Mouse (Mus musculus) limb, embryonic 12.5 days (tissue): Measurements from ENCODE around the gene Ttll11. TPM values are rescaled to one million over a fixed set of nuclear protein-coding genes. Genes with fewer than 3 reads are reported as not detected.
A peak's percentile ranks its signal among the peaks of the same experiment; 100 is the strongest.

Source experiments
- ATAC-seq: fragments of 200-750 bp; cut with Nextera tagmentation; 2 replicates; pipeline ENCODE4 v1.8.0; 2017; ENCODE audit warnings: low read depth, moderate TSS enrichment; ENCODE audit not compliant: insufficient number of reproducible peaks, insufficient read depth, low FRiP score, low TSS enrichment
- H3K27ac ChIP-seq: fragments of 300-500 bp; sonication (generic); 2 replicates; pipeline ENCODE4 v1.5.1; 2016; ENCODE audit warnings: mild to moderate bottlenecking, moderate library complexity
- H3K27me3 ChIP-seq: fragments of 300-500 bp; sonication (generic); 2 replicates; pipeline ENCODE4 v1.6.1; 2016; ENCODE audit warnings: mild to moderate bottlenecking, moderate library complexity
- H3K36me3 ChIP-seq: fragments of 300-500 bp; sonication (generic); 2 replicates; pipeline ENCODE4 v1.6.1; 2016; ENCODE audit warnings: mild to moderate bottlenecking, moderate library complexity
- H3K4me1 ChIP-seq: fragments of 300-500 bp; sonication (generic); replicated peaks from 2 replicates; pipeline ENCODE4 v1.6.1; 2016
- H3K4me2 ChIP-seq: fragments of 300-500 bp; sonication (generic); 2 replicates; pipeline ENCODE4 v1.6.1; 2016; ENCODE audit warnings: mild to moderate bottlenecking, moderate library complexity
- H3K4me3 ChIP-seq: fragments of 300-500 bp; sonication (generic); replicated peaks from 2 replicates; pipeline ENCODE4 v1.5.1; 2016; ENCODE audit warnings: mild to moderate bottlenecking
- H3K9ac ChIP-seq: fragments of 300-500 bp; sonication (generic); replicated peaks from 2 replicates; pipeline ENCODE4 v1.6.1; 2016; ENCODE audit warnings: mild to moderate bottlenecking, moderate library complexity
- H3K9me3 ChIP-seq: fragments of 300-500 bp; sonication (generic); 2 replicates; pipeline ENCODE4 v1.6.1; 2016; ENCODE audit warnings: mild to moderate bottlenecking, moderate library complexity
- WGBS: fragments of 180-500 bp; shearing (Covaris S2); methylation state at CpG from one replicate; pipeline ENCODE4 v1.1.7; 2016; 5-methylcytosine and 5-hydroxymethylcytosine counted together
- polyA plus RNA-seq: library from polyadenylated mRNA; unstranded; fragments of >200 nt; fragmentation: Nextera tagmentation; extraction: Ambion mirVana; gene quantifications from 2 replicates; pipeline ENCODE4 v1.2.1, GENCODE M21; 2016

Gene Ttll11
- polyA plus RNA-seq, 1 experiment from 2014 or later = 1.3 TPM

- Histone ChIP-seq H3K9ac (no peak overlapping the region), H3K9me3 (no peaks in the 10 kb centered on the region), H3K27me3 (peaks cover 27% of the 10 kb centered on the region), H3K36me3 (no peaks in the 10 kb centered on the region), H3K4me3 (no peak overlapping the region), H3K4me2 (no peak overlapping the region), H3K27ac (no peak overlapping the region), H3K4me1 (no peaks in the 10 kb centered on the region)
- 90% methylated on average over 5 of the region's 5 CpGs for WGBS
- ATAC-seq = no peak
Measured at GRCm38 (mm10) chr2:35998416-35998815, 18.7 kb upstream of the Ttll11 start.

GRCm38 (mm10) chr2:35996753-35997152 lies 17.0 kb upstream of the Ttll11 start:
- 87% methylated on average over 2 of the region's 2 CpGs for WGBS
- no peak overlapping the region for H3K4me3 ChIP-seq
- no peaks in the 10 kb centered on the region for H3K36me3 ChIP-seq
- no peak overlapping the region for H3K9ac ChIP-seq
- H3K27me3 ChIP-seq = peaks cover 14% of the 10 kb centered on the region; the same call in 1 of the 2 replicates
- H3K9me3 ChIP-seq = no peaks in the 10 kb centered on the region
- H3K27ac ChIP-seq = no peak overlapping the region
- no peak overlapping the region for H3K4me2 ChIP-seq
- H3K4me1 ChIP-seq = no peaks in the 10 kb centered on the region
- ATAC-seq = no peak

GRCm38 (mm10) chr2:35994303-35994702 lies 14.6 kb upstream of the Ttll11 start:
- Histone ChIP-seq H3K27me3 (peaks cover 14% of the 10 kb centered on the region; the same call in 1 of the 2 replicates), H3K4me3 (no peak overlapping the region), H3K27ac (no peak overlapping the region), H3K4me2 (no peak overlapping the region), H3K9me3 (no peaks in the 10 kb centered on the region), H3K9ac (no peak overlapping the region), H3K4me1 (no peaks in the 10 kb centered on the region), H3K36me3 (no peaks in the 10 kb centered on the region)
- ATAC-seq = no peak
- WGBS = 83% methylated on average over 6 of the region's 6 CpGs

- H3K4me1 ChIP-seq = no peaks in the 10 kb centered on the region
- no peaks in the 10 kb centered on the region for H3K36me3 ChIP-seq
- no peak overlapping the region for H3K27ac ChIP-seq
- H3K4me2 ChIP-seq = no peak overlapping the region
- no peak overlapping the region for H3K9ac ChIP-seq
- no peak for ATAC-seq
- H3K9me3 ChIP-seq = no peaks in the 10 kb centered on the region
- peaks cover 14% of the 10 kb centered on the region; the same call in 1 of the 2 replicates for H3K27me3 ChIP-seq
- 74% methylated on average over 2 of the region's 2 CpGs for WGBS
- no peak overlapping the region for H3K4me3 ChIP-seq
Measured at GRCm38 (mm10) chr2:35993481-35993880, 13.8 kb upstream of the Ttll11 start.

GRCm38 (mm10) chr2:35992259-35992658 lies 12.5 kb upstream of the Ttll11 start:
- Histone ChIP-seq H3K9me3 (no peaks in the 10 kb centered on the region), H3K27ac (no peak overlapping the region), H3K27me3 (peaks cover 22% of the 10 kb centered on the region; the same call in 1 of the 2 replicates), H3K4me2 (no peak overlapping the region), H3K4me1 (no peaks in the 10 kb centered on the region), H3K9ac (no peak overlapping the region), H3K36me3 (no peaks in the 10 kb centered on the region), H3K4me3 (no peak overlapping the region)
- WGBS = 82% methylated on average over 3 of the region's 3 CpGs
- no peak for ATAC-seq

GRCm38 (mm10) chr2:35983869-35984268 lies 4.2 kb upstream of the Ttll11 start:
- Histone ChIP-seq H3K4me2 (no peak overlapping the region), H3K36me3 (no peaks in the 10 kb centered on the region), H3K27me3 (peaks cover 27% of the 10 kb centered on the region), H3K9me3 (no peaks in the 10 kb centered on the region), H3K27ac (no peak overlapping the region), H3K4me1 (peaks cover 3% of the 10 kb centered on the region; the same call in 1 of the 2 replicates), H3K4me3 (no peak overlapping the region), H3K9ac (no peak overlapping the region)
- no peak for ATAC-seq
- 2% methylated on average over 7 of the region's 7 CpGs for WGBS

- 82% methylated on average over 3 of the region's 3 CpGs for WGBS
- H3K4me1 ChIP-seq = peaks cover 17% of the 10 kb centered on the region
Measured at GRCm38 (mm10) chr2:35981872-35982271, 2.2 kb upstream of the Ttll11 start.

GRCm38 (mm10) chr2:35978941-35979643 lies 621 bp downstream of the Ttll11 start:
- 0 out of 2 replicates have a peak overlapping the region, but pooled peaks have one; percentile 45 for H3K27ac ChIP-seq
- H3K4me2 ChIP-seq = peak overlapping the region; percentile 94
- H3K4me3 ChIP-seq = peak overlapping the region; percentile 91
- ATAC-seq = peak; percentile 53; the same call in 1 of the 2 replicates
- H3K9ac ChIP-seq = peak overlapping the region; percentile 83
- no peaks in the 10 kb centered on the region for H3K36me3 ChIP-seq
- under 1% methylated on average over 66 of the region's 76 CpGs for WGBS
- H3K4me1 ChIP-seq = peaks cover 17% of the 10 kb centered on the region
- no peaks in the 10 kb centered on the region for H3K9me3 ChIP-seq
- peaks cover 8% of the 10 kb centered on the region; the same call in 1 of the 2 replicates for H3K27me3 ChIP-seq

More at GRCm38 (mm10) chr2:35981872-35982271, 2.2 kb upstream of the Ttll11 start:
- peaks cover 17% of the 10 kb centered on the region for H3K27me3 ChIP-seq
- no peak for ATAC-seq
- no peak overlapping the region for H3K4me3 ChIP-seq
- no peak overlapping the region for H3K4me2 ChIP-seq
- no peaks in the 10 kb centered on the region for H3K9me3 ChIP-seq
- no peak overlapping the region for H3K9ac ChIP-seq
- H3K27ac ChIP-seq = no peak overlapping the region
- no peaks in the 10 kb centered on the region for H3K36me3 ChIP-seq

GRCm38 (mm10) chr2:35978276-35978933 lies 1.3 kb downstream of the Ttll11 start:
- H3K4me3 ChIP-seq = peak overlapping the region; percentile 91
- H3K9ac ChIP-seq = peak overlapping the region; percentile 83
- no peaks in the 10 kb centered on the region for H3K9me3 ChIP-seq
- ATAC-seq = no peak
- peaks cover 17% of the 10 kb centered on the region for H3K4me1 ChIP-seq
- no peaks in the 10 kb centered on the region for H3K36me3 ChIP-seq
- H3K4me2 ChIP-seq = peak overlapping the region; percentile 94
- peaks cover 8% of the 10 kb centered on the region; the same call in 1 of the 2 replicates for H3K27me3 ChIP-seq
- H3K27ac ChIP-seq = no peak overlapping the region
- WGBS = 30% methylated on average over 15 of the region's 15 CpGs

- H3K4me3 ChIP-seq = 0 out of 2 replicates have a peak overlapping the region, but pooled peaks have one; percentile 91
Measured at GRCm38 (mm10) chr2:35977749-35978148, 2.0 kb downstream of the Ttll11 start.

GRCm38 (mm10) chr2:35972259-35973001 lies 7.3 kb downstream of the Ttll11 start:
- Histone ChIP-seq H3K9me3 (no peaks in the 10 kb centered on the region), H3K9ac (no peak overlapping the region), H3K4me1 (0 out of 2 replicates have a peak, but pooled peaks cover under 1% of the 10 kb centered on the region), H3K27me3 (no peaks in the 10 kb centered on the region), H3K4me2 (no peak overlapping the region), H3K4me3 (no peak overlapping the region), H3K27ac (no peak overlapping the region), H3K36me3 (no peaks in the 10 kb centered on the region)
- no peak for ATAC-seq
- 57% methylated on average over 6 of the region's 6 CpGs for WGBS

More at GRCm38 (mm10) chr2:35977749-35978148, 2.0 kb downstream of the Ttll11 start:
- ATAC-seq = no peak
- H3K9me3 ChIP-seq = no peaks in the 10 kb centered on the region
- no peaks in the 10 kb centered on the region for H3K36me3 ChIP-seq
- H3K9ac ChIP-seq = no peak overlapping the region
- peak overlapping the region; percentile 94; the same call in 1 of the 2 replicates for H3K4me2 ChIP-seq
- WGBS = 94% methylated on average over 3 of the region's 3 CpGs
- H3K27ac ChIP-seq = no peak overlapping the region
- H3K27me3 ChIP-seq = peaks cover 8% of the 10 kb centered on the region; the same call in 1 of the 2 replicates
- H3K4me1 ChIP-seq = peaks cover 17% of the 10 kb centered on the region
